Mouse (Mus musculus) ES-Bruce4 (cell line): ENCODE measurements around the gene Mindy4. TPM values are rescaled to one million over a fixed set of nuclear protein-coding genes. Genes with fewer than 3 reads are reported as not detected.
A peak's percentile ranks its signal among the peaks of the same experiment; 100 is the strongest.

ENCODE experiments used
- H3K27ac ChIP-seq: 2 replicates; pipeline ENCODE4 v1.5.1; 2012; ENCODE audit warnings: low read length, inconsistent platforms; ENCODE audit not compliant: insufficient read depth
- H3K27me3 ChIP-seq: 2 replicates; pipeline ENCODE4 v1.6.1; 2012; ENCODE audit warnings: mild to moderate bottlenecking, low read length, inconsistent platforms; ENCODE audit not compliant: control insufficient read depth, poor library complexity, insufficient read depth, severe bottlenecking
- H3K36me3 ChIP-seq: 2 replicates; pipeline ENCODE4 v1.6.1; 2012; ENCODE audit warnings: inconsistent platforms, mild to moderate bottlenecking, low read length, moderate library complexity; ENCODE audit not compliant: control insufficient read depth, poor library complexity, insufficient read depth, severe bottlenecking
- H3K4me1 ChIP-seq: one replicate; pipeline ENCODE4 v1.8.1; 2011; ENCODE audit warnings: low read length; ENCODE audit not compliant: control insufficient read depth, insufficient read depth
- H3K4me3 ChIP-seq: 2 replicates; pipeline ENCODE4 v1.5.1; 2011; ENCODE audit warnings: low read depth, mild to moderate bottlenecking, low read length
- H3K9ac ChIP-seq: 2 replicates; pipeline ENCODE4 v1.6.1; 2012; ENCODE audit warnings: low read depth, mild to moderate bottlenecking, inconsistent platforms; ENCODE audit not compliant: poor library complexity, severe bottlenecking
- H3K9me3 ChIP-seq: replicated peaks from 2 replicates; pipeline ENCODE4 v1.6.1; 2012; ENCODE audit warnings: mild to moderate bottlenecking, low read length, inconsistent platforms; ENCODE audit not compliant: control insufficient read depth, poor library complexity, insufficient read depth, severe bottlenecking
- CTCF ChIP-seq: IDR thresholded peaks from one replicate; pipeline ENCODE4 v1.8.1; 2011; ENCODE audit warnings: low read depth, low read length
- EP300 ChIP-seq: IDR thresholded peaks from 2 replicates; pipeline ENCODE4 v1.6.1; 2011; ENCODE audit warnings: low read depth, low read length; ENCODE audit not compliant: insufficient read depth
- POLR2A ChIP-seq: IDR thresholded peaks from one replicate; pipeline ENCODE4 v1.8.1; 2011; ENCODE audit warnings: low read length; ENCODE audit not compliant: insufficient read depth
- polyA plus RNA-seq: library from polyadenylated mRNA; stranded (reverse); fragments of >200 nt; gene quantifications from 2 replicates; pipeline ENCODE4 v1.2.4, GENCODE M21; 2011; ENCODE audit warnings: low read depth; ENCODE audit not compliant: missing spikeins, insufficient read depth, insufficient read length

The Mindy4 gene
- polyA plus RNA-seq, 1 experiment = 2.7 TPM

DNA sequence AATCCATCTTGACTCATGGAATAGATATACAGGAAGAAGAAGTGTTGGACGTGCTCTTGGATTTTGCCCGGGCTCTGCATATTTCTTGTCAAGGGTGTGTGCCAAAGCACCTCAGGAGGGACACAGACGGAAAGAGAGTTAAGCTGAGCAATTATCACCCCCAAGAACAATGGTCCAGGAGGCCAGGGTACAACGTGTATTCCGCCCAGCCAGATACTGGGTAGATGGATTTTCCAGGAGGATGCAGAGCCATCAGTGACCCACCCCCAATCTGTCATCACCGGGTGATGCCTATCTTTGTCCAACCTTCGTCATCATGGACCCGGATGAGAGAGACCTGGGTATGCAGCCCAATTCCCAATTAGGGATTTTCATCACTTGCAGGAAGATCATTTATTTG lies 42.5 kb downstream of the Mindy4 start:
- no peak overlapping the region for H3K9ac ChIP-seq
- H3K4me3 ChIP-seq = no peak overlapping the region
- H3K27ac ChIP-seq = no peak overlapping the region
- H3K36me3 ChIP-seq = no peaks in the 10 kb centered on the region
- TF ChIP-seq CTCF (no peak), POLR2A (no peak), EP300 (no peak)
- no peaks in the 10 kb centered on the region for H3K4me1 ChIP-seq
- no peaks in the 10 kb centered on the region for H3K9me3 ChIP-seq
- no peaks in the 10 kb centered on the region for H3K27me3 ChIP-seq

DNA sequence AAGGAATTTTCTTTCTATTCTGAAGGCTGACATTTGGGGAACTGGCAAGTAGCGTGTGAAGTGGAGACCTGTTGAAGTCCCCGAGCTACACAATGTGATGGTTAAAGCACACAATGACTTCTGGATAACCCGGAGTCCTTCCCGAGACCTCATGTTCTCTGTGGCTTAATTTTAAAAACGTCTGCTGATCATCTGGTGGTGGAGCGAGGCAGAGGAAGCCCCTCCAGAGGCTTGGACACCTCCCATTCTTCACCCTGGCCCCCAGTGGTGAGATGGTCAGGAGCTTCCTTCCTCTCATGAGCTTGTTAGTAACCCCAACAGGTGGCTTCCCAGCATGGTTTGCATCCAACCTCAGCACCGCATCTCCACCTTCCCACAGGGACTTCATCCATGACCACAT lies 43.3 kb downstream of the Mindy4 start:
- no peak overlapping the region for H3K27ac ChIP-seq
- no peak overlapping the region for H3K4me3 ChIP-seq
- no peaks in the 10 kb centered on the region for H3K36me3 ChIP-seq
- H3K27me3 ChIP-seq = no peaks in the 10 kb centered on the region
- no peaks in the 10 kb centered on the region for H3K4me1 ChIP-seq
- no peak for TF ChIP-seq CTCF
- TF ChIP-seq EP300 = no peak
- TF ChIP-seq POLR2A = no peak
- H3K9me3 ChIP-seq = no peaks in the 10 kb centered on the region
- H3K9ac ChIP-seq = no peak overlapping the region

DNA sequence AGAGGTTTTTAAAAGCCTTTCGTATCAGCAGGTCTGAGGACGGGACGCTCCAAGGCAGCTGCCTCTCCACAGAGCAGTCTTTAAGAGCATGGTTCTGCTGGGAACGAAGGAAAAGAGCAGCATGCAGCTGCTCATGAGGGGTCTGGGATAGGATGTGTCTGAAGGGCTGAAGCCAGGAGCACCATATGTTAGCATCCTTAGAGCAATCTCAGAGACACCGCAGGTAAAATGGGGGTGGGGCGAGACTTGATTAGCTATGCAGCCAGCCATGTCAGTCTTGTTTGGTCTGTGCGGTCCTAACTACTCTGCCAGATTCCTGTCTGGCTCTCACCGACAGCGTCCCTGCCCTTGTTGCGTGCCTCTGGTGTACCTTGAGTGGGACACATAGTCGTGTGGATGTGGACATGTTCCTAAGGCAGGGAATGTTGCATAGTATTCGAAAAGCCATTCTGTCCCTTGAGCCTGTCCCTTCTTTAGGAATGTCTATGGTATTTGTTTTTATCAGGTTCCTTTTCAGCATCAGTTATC lies 43.8 kb downstream of the Mindy4 start:
- H3K4me1 ChIP-seq = no peaks in the 10 kb centered on the region
- no peak for TF ChIP-seq CTCF
- H3K27ac ChIP-seq = no peak overlapping the region
- no peak overlapping the region for H3K4me3 ChIP-seq
- no peaks in the 10 kb centered on the region for H3K9me3 ChIP-seq
- no peaks in the 10 kb centered on the region for H3K27me3 ChIP-seq
- H3K36me3 ChIP-seq = no peaks in the 10 kb centered on the region
- H3K9ac ChIP-seq = no peak overlapping the region

DNA sequence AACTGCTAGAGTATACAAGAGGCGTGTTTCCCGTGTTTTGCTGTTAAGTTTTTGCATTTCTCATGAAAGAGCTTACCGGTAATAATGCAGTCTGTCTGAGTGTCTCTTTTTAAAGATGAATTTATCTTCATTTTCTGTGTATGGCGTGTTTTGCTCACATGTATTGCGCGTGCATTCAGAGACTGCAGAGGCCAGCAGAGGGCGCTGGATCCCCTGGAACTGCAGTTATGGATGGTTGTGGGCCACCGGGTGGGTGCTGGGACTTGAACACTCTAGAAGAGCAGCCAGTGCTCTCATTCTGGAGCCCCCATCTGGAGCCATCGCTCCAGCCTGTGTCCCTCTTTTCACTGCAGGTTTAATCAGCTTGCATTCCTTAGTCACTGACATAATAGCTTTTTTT lies 46.1 kb downstream of the Mindy4 start:
- H3K4me1 ChIP-seq = no peaks in the 10 kb centered on the region
- no peak overlapping the region for H3K27ac ChIP-seq
- no peak overlapping the region for H3K4me3 ChIP-seq
- no peaks in the 10 kb centered on the region for H3K36me3 ChIP-seq
- no peak overlapping the region for H3K9ac ChIP-seq
- H3K9me3 ChIP-seq = no peaks in the 10 kb centered on the region
- no peaks in the 10 kb centered on the region for H3K27me3 ChIP-seq
- TF ChIP-seq POLR2A (no peak), CTCF (peak; percentile 58), EP300 (no peak)

DNA sequence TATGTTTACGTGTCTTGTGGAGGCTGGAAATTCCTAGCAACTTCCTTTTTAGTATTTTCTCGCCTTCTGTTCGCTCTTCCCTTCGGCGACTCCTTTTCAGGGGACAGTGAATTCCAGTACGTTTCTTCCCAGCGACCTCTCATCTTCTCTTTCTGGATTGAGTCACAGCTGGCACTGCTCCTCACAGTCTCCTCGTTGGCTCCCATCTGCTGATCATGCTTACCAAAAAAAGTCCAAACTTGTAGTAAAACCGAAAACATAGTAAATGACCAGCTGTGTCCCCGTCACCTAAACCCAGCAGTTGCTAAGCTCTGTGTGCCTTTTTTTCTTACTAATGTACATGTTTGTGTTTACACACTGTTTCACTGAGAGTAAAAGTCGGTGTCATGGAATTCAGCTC lies 47.6 kb downstream of the Mindy4 start:
- H3K27ac ChIP-seq = no peak overlapping the region
- no peak overlapping the region for H3K4me3 ChIP-seq
- TF ChIP-seq POLR2A (no peak), EP300 (no peak), CTCF (no peak)
- H3K36me3 ChIP-seq = no peaks in the 10 kb centered on the region
- no peaks in the 10 kb centered on the region for H3K9me3 ChIP-seq
- H3K27me3 ChIP-seq = no peaks in the 10 kb centered on the region
- no peaks in the 10 kb centered on the region for H3K4me1 ChIP-seq
- no peak overlapping the region for H3K9ac ChIP-seq

DNA sequence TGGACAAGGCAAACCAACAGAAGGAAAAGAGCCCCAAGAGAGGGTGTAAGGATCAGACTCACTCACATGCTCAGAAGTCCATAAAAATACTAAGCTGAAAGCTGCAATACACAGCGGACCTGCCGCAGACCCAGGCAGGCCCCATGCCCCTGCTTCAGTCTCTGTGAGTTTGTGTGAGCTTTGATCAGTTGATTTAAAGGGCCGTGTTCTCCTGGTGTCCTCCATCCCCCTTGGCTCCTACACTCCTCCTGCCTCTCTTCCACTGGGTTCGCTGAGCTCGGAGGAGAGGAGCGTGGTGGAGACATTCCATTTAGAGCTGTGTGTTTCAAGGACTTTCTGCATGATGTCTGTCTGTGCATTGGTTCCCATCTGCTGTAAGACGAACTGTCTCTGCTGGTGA lies 48.4 kb downstream of the Mindy4 start:
- no peak overlapping the region for H3K9ac ChIP-seq
- no peaks in the 10 kb centered on the region for H3K36me3 ChIP-seq
- H3K4me3 ChIP-seq = no peak overlapping the region
- no peaks in the 10 kb centered on the region for H3K4me1 ChIP-seq
- H3K27ac ChIP-seq = no peak overlapping the region
- no peaks in the 10 kb centered on the region for H3K9me3 ChIP-seq
- no peaks in the 10 kb centered on the region for H3K27me3 ChIP-seq
- TF ChIP-seq EP300 = no peak
- no peak for TF ChIP-seq CTCF
- no peak for TF ChIP-seq POLR2A

DNA sequence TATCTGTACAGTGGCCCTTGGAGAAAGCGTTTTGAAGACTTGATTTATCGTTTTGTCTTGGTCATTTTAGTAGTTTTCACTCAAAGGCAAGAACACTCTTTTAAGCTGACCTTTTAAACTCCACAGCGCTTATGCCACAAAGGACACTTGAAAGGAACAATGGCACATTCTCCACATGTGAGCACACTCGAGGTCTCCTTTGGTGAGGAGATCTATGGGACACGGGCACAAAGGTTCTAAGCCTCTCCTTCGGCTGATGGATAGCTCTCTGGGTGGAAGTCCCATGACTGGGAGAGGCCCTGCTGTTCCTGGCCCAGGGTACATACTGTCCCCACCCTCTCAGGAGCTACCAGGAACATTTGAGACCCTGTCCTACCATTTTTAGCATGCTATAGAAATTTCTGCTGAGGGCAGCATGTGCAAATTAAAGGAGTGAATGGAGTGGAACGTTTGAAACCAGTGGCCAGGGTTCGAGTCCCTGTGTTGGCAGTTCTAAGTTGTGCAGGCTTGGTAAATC lies 49.6 kb downstream of the Mindy4 start:
- no peak overlapping the region for H3K9ac ChIP-seq
- no peaks in the 10 kb centered on the region for H3K27me3 ChIP-seq
- no peak for TF ChIP-seq CTCF
- TF ChIP-seq EP300 = no peak
- no peak overlapping the region for H3K27ac ChIP-seq
- no peaks in the 10 kb centered on the region for H3K9me3 ChIP-seq
- H3K4me1 ChIP-seq = no peaks in the 10 kb centered on the region
- no peaks in the 10 kb centered on the region for H3K36me3 ChIP-seq
- no peak overlapping the region for H3K4me3 ChIP-seq
